Mouse (Mus musculus): ENCODE results near the gene Cacna1f.

DNA sequence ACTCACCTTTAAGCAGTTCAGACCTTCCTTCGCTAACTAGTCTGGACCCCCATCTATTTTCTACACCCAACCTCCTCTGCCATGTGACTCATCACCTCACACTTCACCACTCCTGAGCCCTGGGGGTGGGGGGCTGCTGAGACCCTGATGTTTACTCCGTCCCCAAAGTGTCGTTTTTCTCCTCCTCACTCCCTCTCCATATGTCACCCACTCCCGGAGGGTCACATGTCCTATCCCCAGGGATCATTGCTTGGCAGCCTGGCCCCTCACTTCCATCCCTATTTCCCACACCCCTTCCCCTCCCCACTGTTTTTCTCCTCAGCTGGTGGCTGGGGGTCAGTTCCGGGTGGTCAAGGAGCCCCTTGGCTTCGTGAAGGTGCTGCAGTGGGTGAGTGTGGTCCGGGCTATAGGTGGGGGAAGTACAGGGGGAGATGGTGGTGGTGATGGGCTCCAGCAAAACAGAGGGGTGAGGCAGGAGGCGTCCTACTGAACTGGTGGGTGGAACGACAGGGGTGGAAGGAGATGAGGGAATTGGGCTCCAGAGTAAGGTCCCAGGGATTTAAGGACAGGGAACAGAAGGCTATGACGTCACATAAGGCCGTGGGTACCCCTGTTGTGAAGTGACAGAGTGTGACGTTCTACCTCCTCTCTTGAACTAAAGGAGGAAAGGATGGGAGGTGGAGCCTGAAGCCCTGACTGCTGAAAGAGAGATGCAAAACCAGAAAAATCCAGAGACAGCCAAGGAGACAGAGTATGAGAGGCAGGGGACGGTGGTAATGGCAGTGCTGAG is 32.8 kb downstream of the Cacna1f start:
- no peak for TF ChIP-seq POLR2A (IDR thresholded peaks at IDR 0.05; ENCODE audit: control insufficient read depth, low read depth, low read length)
- no peak for TF ChIP-seq CTCF (IDR thresholded peaks at IDR 0.05; ENCODE audit: control insufficient read depth, insufficient read depth, insufficient replicate concordance, low read depth, low read length)
